Comparison of ENCODE assay signal across 15 mouse cellular contexts in genomic region chr13:12013986-12014385, GRCm38 (mm10).
DNase-seq lines count a peak whose midpoint lies in the region; TF ChIP-seq lines count a peak whose summit lies in the region.
"Had no signal": no experiment of that assay in that cellular context is flagged by ENCODE, and none has a peak within 500 bp of the region (broad histone marks: within the 10 kb centered on the region; RNA-seq: fewer than 3 reads in every experiment).

No protein-coding gene starts in this region.

- H3K4me1 ChIP-seq in cerebellum, adult 2 months (ENCODE audit: control insufficient read depth, insufficient read depth, low read length): peaks cover 14% of the 10 kb centered on the region
- H3K4me1 ChIP-seq in cortical plate, adult 2 months (ENCODE audit: control insufficient read depth, insufficient read depth, low read length): peaks cover 18% of the 10 kb centered on the region
- H3K4me1 ChIP-seq in embryonic facial prominence, embryonic 10.5 days: no peaks in the 10 kb centered on the region
- H3K4me1 ChIP-seq: hindbrain, embryonic 10.5 days; liver, embryonic 13.5 days; neural tube, embryonic 12.5 days had no signal

- TF ChIP-seq CTCF in cerebellum, adult 2 months (IDR thresholded peaks at IDR 0.05; ENCODE audit: borderline replicate concordance, insufficient read depth, low read depth, low read length): no peak
- no peak for TF ChIP-seq CTCF in cortical plate, adult 2 months (IDR thresholded peaks at IDR 0.05; ENCODE audit: extremely low read depth, insufficient read depth, low read length)

- H3K4me3 ChIP-seq in cerebellum, adult 2 months (replicated peaks; ENCODE audit: insufficient read depth, low read depth, low read length): no peak overlapping the region
- H3K4me3 ChIP-seq in cortical plate, adult 2 months (ENCODE audit: insufficient read depth, low read length): no peak overlapping the region
- H3K4me3 ChIP-seq in embryonic facial prominence, embryonic 10.5 days: no peak overlapping the region
- H3K4me3 ChIP-seq: heart, embryonic 12.5 days; hindbrain, embryonic 10.5 days; liver, embryonic 13.5 days; neural tube, embryonic 12.5 days had no signal

- no peaks in the 10 kb centered on the region for H3K36me3 ChIP-seq in embryonic facial prominence, embryonic 10.5 days (replicated peaks)
- H3K36me3 ChIP-seq: heart, embryonic 12.5 days; hindbrain, embryonic 10.5 days; liver, embryonic 13.5 days; neural tube, embryonic 12.5 days had no signal

- H3K27me3 ChIP-seq in cerebellum, adult 2 months (ENCODE audit: control insufficient read depth, insufficient read depth, low read length): no peaks in the 10 kb centered on the region
- no peaks in the 10 kb centered on the region for H3K27me3 ChIP-seq in embryonic facial prominence, embryonic 10.5 days (replicated peaks; ENCODE audit: low read depth, poor library complexity, severe bottlenecking)
- H3K27me3 ChIP-seq: heart, embryonic 12.5 days; liver, embryonic 13.5 days; neural tube, embryonic 12.5 days had no signal

- no peak for TF ChIP-seq POLR2A in cerebellum, adult 2 months (IDR thresholded peaks at IDR 0.05; ENCODE audit: borderline replicate concordance, insufficient read depth, low read length)
- no peak for TF ChIP-seq POLR2A in cortical plate, adult 2 months (IDR thresholded peaks at IDR 0.05; ENCODE audit: extremely low read depth, insufficient read depth, low read length)

- DNase-seq in cerebellum, adult 2 months: peak in 1 of 2 experiments; percentile 59
- DNase-seq in layer of hippocampus, adult 9-10 months (ENCODE audit: low spot score): peak; percentile 61
- DNase-seq in left cerebral cortex, postnatal 25 days (ENCODE audit: low spot score in 2 of 2): peak; percentile 71 to 95
- no peak for DNase-seq in kidney, adult 8-10 months
- DNase-seq in embryonic facial prominence, embryonic 10.5 days (ENCODE audit: low spot score): no peak
- DNase-seq in spleen, adult 18-20 months: no peak
- DNase-seq in testis, postnatal 10 days (ENCODE audit: low spot score): no peak
- DNase-seq: gastrocnemius, postnatal 10 days; liver, embryonic 13.5 days; lung, postnatal 36 days; thymus, postnatal 25 days had no signal

- intact Hi-C loops in left cerebral cortex, postnatal 25 days (cut with DNase I): loop anchor here (2.0 to 5.0 kb wide), 3 partner anchors 33 to 153 kb away; partner anchors contain the start of gene Ryr2

- peak overlapping the region; percentile 25; the same call in 1 of the 2 replicates for H3K27ac ChIP-seq in cerebellum, adult 2 months (ENCODE audit: insufficient read depth, low read length)
- peak overlapping the region; percentile 39 for H3K27ac ChIP-seq in cortical plate, adult 2 months (ENCODE audit: insufficient read depth, low read length)
- no peak overlapping the region for H3K27ac ChIP-seq in embryonic facial prominence, embryonic 10.5 days (replicated peaks)
- H3K27ac ChIP-seq: hindbrain, embryonic 10.5 days; liver, embryonic 13.5 days; neural tube, embryonic 12.5 days had no signal

- 11% methylated on average over 8 of the region's 8 CpGs for WGBS in cerebellum, adult 2 months
- 80% methylated on average over 8 of the region's 8 CpGs for WGBS in embryonic facial prominence, embryonic 10.5 days

- H3K9me3 ChIP-seq in embryonic facial prominence, embryonic 10.5 days: no peaks in the 10 kb centered on the region
- H3K9me3 ChIP-seq: heart, embryonic 12.5 days; hindbrain, embryonic 10.5 days; liver, embryonic 13.5 days; neural tube, embryonic 12.5 days had no signal

Comparison
In these comparisons a context has a peak if more than half of its experiments do, and no peak if none do; other contexts are left out.
1. DNase-seq: peak in layer of hippocampus, adult 9-10 months (single experiment) and left cerebral cortex, postnatal 25 days (2 of 2); none in kidney, adult 8-10 months (0 of 2), embryonic facial prominence, embryonic 10.5 days (single experiment), spleen, adult 18-20 months (0 of 2) and testis, postnatal 10 days (single experiment).